Mouse (Mus musculus) heart, embryonic 10.5 days (tissue): ENCODE measurements around the gene Eva1a. TPM values are rescaled to one million over a fixed set of nuclear protein-coding genes. Genes with fewer than 3 reads are reported as not detected.

Source experiments
- DNase-seq: peaks from one replicate; pipeline ENCODE4 v3.0.0-alpha.2; 2017; ENCODE audit warnings: low spot score
- H3K27ac ChIP-seq: fragments of 300-500 bp; sonication (generic); 2 replicates; pipeline ENCODE4 v1.5.1; 2016; ENCODE audit warnings: mild to moderate bottlenecking
- H3K27me3 ChIP-seq: fragments of 300-500 bp; sonication (generic); 2 replicates; pipeline ENCODE4 v1.6.1; 2016; ENCODE audit warnings: mild to moderate bottlenecking; ENCODE audit not compliant: poor library complexity, insufficient read depth, severe bottlenecking
- H3K36me3 ChIP-seq: fragments of 300-500 bp; sonication (generic); 2 replicates; pipeline ENCODE4 v1.6.1; 2016; ENCODE audit warnings: mild to moderate bottlenecking, moderate library complexity
- H3K4me1 ChIP-seq: fragments of 300-500 bp; sonication (generic); 2 replicates; pipeline ENCODE4 v1.6.1; 2016; ENCODE audit warnings: mild to moderate bottlenecking
- H3K4me3 ChIP-seq: fragments of 300-500 bp; sonication (generic); 2 replicates; pipeline ENCODE4 v1.5.1; 2016; ENCODE audit warnings: mild to moderate bottlenecking, moderate library complexity
- H3K9me3 ChIP-seq: fragments of 300-500 bp; sonication (generic); 2 replicates; pipeline ENCODE4 v1.6.1; 2016; ENCODE audit warnings: mild to moderate bottlenecking, moderate library complexity
- WGBS: fragments of 180-500 bp; shearing (Covaris S2); methylation state at CpG from one replicate; pipeline ENCODE4 v1.1.7; 2016; 5-methylcytosine and 5-hydroxymethylcytosine counted together
- polyA plus RNA-seq: library from polyadenylated mRNA; unstranded; fragments of >200 nt; fragmentation: Nextera tagmentation; extraction: Ambion mirVana; gene quantifications from 2 replicates; pipeline ENCODE4 v1.2.1, GENCODE M21; 2016

The Eva1a gene
- polyA plus RNA-seq, 1 experiment from 2014 or later: 5.8 TPM

DNA sequence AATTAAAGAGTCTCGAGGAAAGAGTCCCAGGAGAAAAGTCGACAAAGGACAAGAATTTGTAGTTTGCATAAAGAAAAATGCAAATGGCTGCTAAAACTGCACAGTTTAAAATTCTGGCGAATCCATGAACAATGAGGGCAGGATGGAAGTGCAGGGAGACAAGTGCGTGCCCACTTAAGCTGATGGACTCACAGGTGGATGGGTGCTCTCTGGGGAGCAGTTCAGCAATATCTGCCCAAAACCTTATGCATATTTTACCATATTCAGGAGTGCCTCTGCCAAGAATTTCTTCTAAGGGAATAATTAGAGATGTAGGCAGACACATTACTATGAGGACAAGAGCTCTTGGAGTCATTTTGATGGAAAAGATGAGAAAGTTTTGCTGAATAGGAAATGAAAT is 35.5 kb downstream of the Eva1a start:
- H3K36me3 ChIP-seq: no peaks in the 10 kb centered on the region

DNA sequence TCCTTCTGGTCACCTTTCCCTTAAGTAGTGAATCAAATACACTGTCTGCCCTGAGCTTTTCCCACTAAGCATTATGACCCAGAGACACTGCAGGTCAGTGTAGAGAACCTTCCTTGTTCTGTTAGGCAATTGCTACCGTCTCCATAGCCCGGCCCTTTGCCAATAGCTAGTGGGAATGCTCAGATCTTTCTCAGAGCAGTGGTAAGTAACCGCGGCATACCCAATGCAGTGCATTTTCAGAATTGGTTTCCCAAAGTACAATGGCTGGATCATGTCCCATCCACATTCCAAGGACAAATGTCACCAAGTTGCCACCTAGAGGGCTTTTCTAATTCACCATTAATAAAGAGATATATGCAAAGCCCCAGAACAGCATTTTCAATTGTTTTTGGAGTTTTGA is 38.0 kb downstream of the Eva1a start:
- DNase-seq: no peak
- WGBS: 93% methylated on average over 4 of the region's 4 CpGs
- H3K4me3 ChIP-seq: no peak overlapping the region
- no peak overlapping the region for H3K27ac ChIP-seq
- H3K4me1 ChIP-seq: no peaks in the 10 kb centered on the region
- H3K9me3 ChIP-seq: no peaks in the 10 kb centered on the region
- no peaks in the 10 kb centered on the region for H3K27me3 ChIP-seq
- H3K36me3 ChIP-seq: no peaks in the 10 kb centered on the region

More for the DNA sequence above, 35.5 kb downstream of the Eva1a start:
- no peak overlapping the region for H3K27ac ChIP-seq
- DNase-seq: no peak
- no peaks in the 10 kb centered on the region for H3K4me1 ChIP-seq
- no peaks in the 10 kb centered on the region for H3K9me3 ChIP-seq
- H3K4me3 ChIP-seq: no peak overlapping the region
- H3K27me3 ChIP-seq: no peaks in the 10 kb centered on the region
- 76% methylated on average over 4 of the region's 4 CpGs for WGBS

- WGBS: 74% methylated on average over 6 of the region's 6 CpGs
- DNase-seq: no peak
- H3K27me3 ChIP-seq: no peaks in the 10 kb centered on the region
- H3K4me3 ChIP-seq: no peak overlapping the region
- no peaks in the 10 kb centered on the region for H3K4me1 ChIP-seq
- no peaks in the 10 kb centered on the region for H3K36me3 ChIP-seq
- H3K9me3 ChIP-seq: peaks cover 3% of the 10 kb centered on the region; the same call in 1 of the 2 replicates
- no peak overlapping the region for H3K27ac ChIP-seq
Measured at GRCm38 (mm10) chr6:82083655-82084054, 42.8 kb downstream of the Eva1a start.

DNA sequence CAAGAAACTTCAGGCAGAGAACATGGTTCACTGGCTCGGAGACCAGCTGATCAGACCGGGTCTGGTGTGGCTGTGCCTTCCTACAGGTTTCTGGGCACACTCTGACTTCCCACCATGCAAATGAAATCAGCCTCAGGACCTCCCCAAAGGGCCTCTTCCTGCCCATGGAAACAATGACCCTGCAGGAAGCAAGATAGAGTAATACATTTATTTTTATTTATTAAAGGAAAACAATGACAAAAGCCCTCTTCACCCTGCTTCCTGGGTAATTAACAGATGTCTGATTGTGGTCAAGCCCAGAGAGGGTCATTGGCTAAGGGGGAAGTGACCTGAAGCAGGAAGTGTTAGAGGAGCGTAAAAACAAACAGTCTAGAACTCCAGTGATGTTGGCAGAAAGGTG is 43.4 kb downstream of the Eva1a start:
- Histone ChIP-seq H3K4me1 (no peaks in the 10 kb centered on the region), H3K27ac (no peak overlapping the region), H3K36me3 (no peaks in the 10 kb centered on the region), H3K27me3 (no peaks in the 10 kb centered on the region), H3K9me3 (peaks cover 3% of the 10 kb centered on the region; the same call in 1 of the 2 replicates), H3K4me3 (no peak overlapping the region)
- no peak for DNase-seq
- 62% methylated on average over 3 of the region's 3 CpGs for WGBS

GRCm38 (mm10) chr6:82085313-82085908 is 44.6 kb downstream of the Eva1a start:
- DNase-seq: no peak
- Histone ChIP-seq H3K4me1 (no peaks in the 10 kb centered on the region), H3K27ac (no peak overlapping the region), H3K36me3 (no peaks in the 10 kb centered on the region), H3K4me3 (no peak overlapping the region), H3K27me3 (peaks cover 3% of the 10 kb centered on the region; the same call in 1 of the 2 replicates), H3K9me3 (peaks cover 3% of the 10 kb centered on the region; the same call in 1 of the 2 replicates)
- WGBS: 64% methylated on average over 8 of the region's 8 CpGs

DNA sequence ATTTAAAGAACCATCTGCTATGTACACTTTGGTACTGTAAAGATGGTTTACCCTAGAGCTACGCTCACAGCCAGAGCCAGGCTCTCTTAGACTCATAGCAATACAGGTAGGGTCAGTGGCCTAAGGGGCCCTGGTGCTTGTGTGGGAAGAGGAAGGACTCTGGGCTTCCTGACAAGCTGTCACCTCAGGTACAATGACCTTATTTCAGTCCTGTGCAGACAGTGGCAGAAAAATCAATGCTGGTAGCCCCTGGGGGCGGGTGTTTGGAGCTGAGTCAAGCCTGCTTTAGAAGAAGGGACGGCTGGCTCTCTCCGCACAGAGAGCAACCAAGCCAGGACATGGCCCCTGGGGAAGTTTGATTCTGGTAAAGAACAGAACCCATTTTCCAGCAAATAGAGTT is 47.3 kb downstream of the Eva1a start:
- Histone ChIP-seq H3K9me3 (peaks cover 3% of the 10 kb centered on the region; the same call in 1 of the 2 replicates), H3K27ac (no peak overlapping the region), H3K4me3 (no peak overlapping the region), H3K4me1 (peaks cover 11% of the 10 kb centered on the region), H3K36me3 (no peaks in the 10 kb centered on the region), H3K27me3 (peaks cover 23% of the 10 kb centered on the region)
- 78% methylated on average over 4 of the region's 4 CpGs for WGBS
- no peak for DNase-seq

DNA sequence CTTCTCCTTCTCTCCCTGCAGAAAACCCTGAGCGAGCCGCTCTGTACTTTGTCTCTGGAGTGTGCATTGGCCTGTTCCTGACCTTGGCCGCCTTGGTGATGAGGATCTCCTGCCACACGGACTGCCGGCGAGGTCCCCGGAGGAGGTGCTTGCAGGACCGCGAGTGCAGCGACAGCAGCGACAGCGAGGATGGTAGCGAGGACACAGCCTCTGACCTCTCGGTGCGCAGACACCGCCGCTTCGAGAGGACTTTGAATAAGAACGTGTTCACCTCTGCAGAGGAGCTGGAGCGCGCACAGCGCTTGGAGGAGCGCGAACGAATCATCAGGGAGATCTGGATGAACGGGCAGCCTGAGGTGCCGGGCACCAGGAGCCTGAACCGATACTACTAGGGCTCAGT is 50.9 kb downstream of the Eva1a start:
- peaks cover 39% of the 10 kb centered on the region for H3K27me3 ChIP-seq
- no peak for DNase-seq
- H3K4me1 ChIP-seq: peaks cover 11% of the 10 kb centered on the region
- 3% methylated on average over 28 of the region's 28 CpGs for WGBS
- peaks cover under 1% of the 10 kb centered on the region; the same call in 1 of the 2 replicates for H3K9me3 ChIP-seq
- no peak overlapping the region for H3K27ac ChIP-seq
- peak overlapping the region; percentile 57 for H3K4me3 ChIP-seq
- H3K36me3 ChIP-seq: no peaks in the 10 kb centered on the region

GRCm38 (mm10) chr6:82097705-82098104 is 56.9 kb downstream of the Eva1a start:
- Histone ChIP-seq H3K36me3 (no peaks in the 10 kb centered on the region), H3K4me1 (no peaks in the 10 kb centered on the region), H3K9me3 (no peaks in the 10 kb centered on the region), H3K27ac (no peak overlapping the region), H3K27me3 (peaks cover 18% of the 10 kb centered on the region), H3K4me3 (no peak overlapping the region)
- DNase-seq: no peak
- 87% methylated on average over 1 of the region's 1 CpGs for WGBS

- DNase-seq: no peak
- peaks cover 12% of the 10 kb centered on the region for H3K27me3 ChIP-seq
- no peaks in the 10 kb centered on the region for H3K9me3 ChIP-seq
- H3K27ac ChIP-seq: no peak overlapping the region
- no peaks in the 10 kb centered on the region for H3K4me1 ChIP-seq
- WGBS: 84% methylated on average over 1 of the region's 1 CpGs
- no peak overlapping the region for H3K4me3 ChIP-seq
- no peaks in the 10 kb centered on the region for H3K36me3 ChIP-seq
Measured at GRCm38 (mm10) chr6:82098456-82098855, 57.6 kb downstream of the Eva1a start.

- no peak overlapping the region for H3K27ac ChIP-seq
- H3K4me3 ChIP-seq: no peak overlapping the region
- no peaks in the 10 kb centered on the region for H3K36me3 ChIP-seq
- H3K4me1 ChIP-seq: peaks cover 10% of the 10 kb centered on the region
- 74% methylated on average over 7 of the region's 7 CpGs for WGBS
- no peaks in the 10 kb centered on the region for H3K27me3 ChIP-seq
- no peaks in the 10 kb centered on the region for H3K9me3 ChIP-seq
- no peak for DNase-seq
Measured at GRCm38 (mm10) chr6:82110473-82110872, 69.6 kb downstream of the Eva1a start.

DNA sequence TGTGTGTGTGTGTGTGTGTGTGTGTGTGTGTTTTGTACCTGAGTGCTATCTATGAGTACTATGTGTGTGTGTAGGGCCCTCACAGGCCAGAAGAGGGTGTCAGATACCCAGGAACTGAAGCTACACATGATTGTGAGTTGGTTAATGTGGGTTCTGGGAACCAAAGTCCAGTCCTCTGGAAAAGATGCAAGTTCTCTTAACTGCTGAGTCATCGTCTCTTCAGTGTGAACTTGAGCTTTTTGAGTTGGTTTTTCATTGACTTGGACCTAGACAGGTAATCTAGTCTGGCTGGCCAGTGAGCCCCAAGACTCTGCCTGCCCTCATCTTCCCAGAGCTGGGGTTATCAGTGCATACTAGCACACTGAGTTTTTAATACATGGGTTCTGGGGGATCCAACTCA is 70.3 kb downstream of the Eva1a start:
- Histone ChIP-seq H3K36me3 (no peaks in the 10 kb centered on the region), H3K4me1 (peaks cover 16% of the 10 kb centered on the region), H3K9me3 (no peaks in the 10 kb centered on the region), H3K27me3 (no peaks in the 10 kb centered on the region), H3K27ac (no peak overlapping the region), H3K4me3 (no peak overlapping the region)
- WGBS: 87% methylated on average over 1 of the region's 1 CpGs
- DNase-seq: no peak

DNA sequence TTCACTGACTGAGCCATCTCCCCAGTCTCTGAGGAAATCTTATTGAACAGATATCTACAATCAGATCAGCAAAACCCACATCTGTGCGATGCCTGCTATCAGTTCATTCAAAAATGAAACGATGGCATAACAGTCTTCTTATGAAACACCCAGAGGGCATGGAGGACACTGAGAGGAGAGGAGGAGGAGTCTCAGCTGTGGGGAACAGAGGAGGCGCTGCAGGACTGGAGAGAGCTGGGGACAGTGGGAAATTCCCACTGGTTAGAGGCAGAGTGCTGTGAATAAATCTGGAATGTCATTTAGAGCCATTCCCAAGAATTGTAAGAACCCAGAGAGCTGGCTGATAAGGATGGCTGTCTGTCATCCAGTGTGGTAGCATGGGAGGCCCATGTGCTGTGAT is 70.7 kb downstream of the Eva1a start:
- Histone ChIP-seq H3K36me3 (no peaks in the 10 kb centered on the region), H3K27ac (no peak overlapping the region), H3K4me3 (no peak overlapping the region), H3K4me1 (peaks cover 20% of the 10 kb centered on the region), H3K9me3 (no peaks in the 10 kb centered on the region), H3K27me3 (no peaks in the 10 kb centered on the region)
- no peak for DNase-seq
- WGBS: 70% methylated on average over 3 of the region's 3 CpGs

DNA sequence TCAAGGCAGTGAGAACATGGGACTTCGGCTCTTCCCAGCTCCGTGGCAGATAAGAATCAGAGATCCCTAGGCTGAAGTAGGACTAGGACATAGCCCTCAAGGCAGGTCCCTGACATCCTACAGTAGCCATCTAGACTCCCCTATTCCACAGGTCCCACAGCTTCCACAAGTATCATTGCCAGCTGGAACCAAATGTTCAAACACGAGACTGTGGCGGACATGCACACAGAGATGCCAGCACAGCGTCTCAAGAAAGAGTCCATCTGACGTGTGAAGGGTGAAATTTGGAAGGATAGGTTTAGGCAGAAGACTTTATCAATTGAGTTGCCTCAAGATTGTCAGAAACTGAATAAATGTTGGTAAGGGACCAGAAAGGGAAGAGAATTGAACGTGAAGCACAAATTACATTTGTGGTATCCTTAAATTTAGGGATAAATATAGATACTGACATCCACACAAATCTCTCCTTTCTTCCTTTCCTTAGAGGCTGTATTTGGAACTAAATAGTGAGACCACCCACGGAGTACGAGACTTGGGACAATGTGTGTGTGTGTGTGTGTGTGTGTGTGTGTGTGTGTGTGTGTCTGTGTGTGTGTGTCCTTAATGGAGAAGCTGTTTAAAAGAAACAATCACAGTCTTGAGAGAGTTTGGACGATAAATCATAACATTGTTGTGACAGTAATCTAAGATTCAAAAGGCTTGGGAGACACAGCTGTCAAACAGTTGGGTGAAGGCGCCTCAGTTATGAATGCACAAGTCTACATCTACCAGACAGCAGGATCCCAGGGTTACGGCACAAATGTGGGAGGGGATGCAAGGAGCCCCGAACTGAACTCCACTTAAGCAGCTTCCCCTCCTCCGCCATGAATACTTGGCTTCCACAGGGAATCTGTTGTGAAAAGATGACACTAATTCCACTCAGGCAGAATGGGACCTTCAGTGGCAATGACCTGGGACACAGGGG is 71.6 kb downstream of the Eva1a start:
- Histone ChIP-seq H3K27ac (no peak overlapping the region), H3K4me3 (no peak overlapping the region), H3K4me1 (peaks cover 20% of the 10 kb centered on the region), H3K27me3 (no peaks in the 10 kb centered on the region), H3K36me3 (no peaks in the 10 kb centered on the region), H3K9me3 (no peaks in the 10 kb centered on the region)
- no peak for DNase-seq
- whole genome bisulfite sequencing: 77% methylated on average over 14 of the region's 14 CpGs
